In the genomic region with DNA sequence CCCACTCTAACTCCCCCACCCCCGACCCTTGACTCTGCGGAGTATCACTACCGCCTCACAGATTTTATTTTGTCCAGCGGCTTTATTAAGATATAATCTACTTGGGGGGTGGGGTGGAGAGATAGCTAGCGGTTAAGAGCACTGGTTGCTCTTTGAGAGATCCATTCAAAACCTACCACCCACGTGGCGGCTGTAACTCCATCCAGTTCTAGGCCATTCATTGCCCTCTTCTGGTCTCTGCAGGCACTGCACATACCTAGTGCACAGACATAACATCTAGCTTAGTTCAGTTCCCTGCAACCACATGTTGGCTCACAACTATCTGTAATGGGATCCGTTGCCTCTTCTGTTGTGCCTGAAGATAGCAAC, we compare ENCODE assay signal across 1 mouse cellular context.
TF ChIP-seq lines count a peak whose summit lies in the region.

No protein-coding gene starts in this region.

TF ChIP-seq in ES-E14, 5 proteins besides CTCF, POLR2A, EP300 and RAD21:
- no peak for TF ChIP-seq CHD2 (IDR thresholded peaks at IDR 0.05; ENCODE audit: low read depth, low read length)
- peak; percentile 60; the same call in 1 of the 2 replicates for TF ChIP-seq ZC3H11A (IDR thresholded peaks at IDR 0.05; ENCODE audit: borderline replicate concordance, low read depth, low read length)
TF ChIP-seq in ES-E14: peak in this region for 1.
